Mouse (Mus musculus) erythroblast, embryonic 14.5 days (primary cell): ENCODE results near the gene Mak.

Source experiments
- GATA1 ChIP-seq: IDR thresholded peaks from 2 replicates; pipeline ENCODE4 v1.6.1; 2012; ENCODE audit warnings: low read length, inconsistent platforms, mixed read lengths
- TAL1 ChIP-seq: IDR thresholded peaks from 3 replicates; pipeline ENCODE4 v1.6.1; 2012; ENCODE audit warnings: low read length, inconsistent platforms, mixed read lengths

- TF ChIP-seq TAL1, result no peak
- TF ChIP-seq GATA1, result no peak
Measured at GRCm38 (mm10) chr13:41047280-41047679, 32.2 kb downstream of the Mak start.
